Mouse (Mus musculus) limb, embryonic 14.5 days (tissue): ENCODE data around the gene Col4a2. TPM values are rescaled to one million over a fixed set of nuclear protein-coding genes. Genes with fewer than 3 reads are reported as not detected.

Experiments
- ATAC-seq: fragments of 200-750 bp; cut with Nextera tagmentation; 2 replicates; pipeline ENCODE4 v1.8.0; 2017; ENCODE audit warnings: low read depth, moderate number of reproducible peaks, moderate TSS enrichment; ENCODE audit not compliant: low FRiP score
- DNase-seq: peaks from one replicate; pipeline ENCODE4 v3.0.0-alpha.2; 2015; ENCODE audit warnings: low spot score
- H3K27ac ChIP-seq: fragments of 300-500 bp; sonication (generic); replicated peaks from 2 replicates; pipeline ENCODE4 v1.5.1; 2014; ENCODE audit warnings: low read depth, mild to moderate bottlenecking, low read length, moderate library complexity, mixed read lengths
- H3K27me3 ChIP-seq: fragments of 300-500 bp; sonication (generic); 2 replicates; pipeline ENCODE4 v1.6.1; 2014; ENCODE audit warnings: low read length, mixed read lengths; ENCODE audit not compliant: control insufficient read depth, insufficient read depth
- H3K36me3 ChIP-seq: fragments of 300-500 bp; sonication (generic); 2 replicates; pipeline ENCODE4 v1.6.1; 2014; ENCODE audit warnings: mild to moderate bottlenecking, low read length, moderate library complexity, mixed read lengths; ENCODE audit not compliant: control insufficient read depth, insufficient read depth
- H3K4me1 ChIP-seq: fragments of 300-500 bp; sonication (generic); 2 replicates; pipeline ENCODE4 v1.6.1; 2014; ENCODE audit warnings: antibody characterized with exemption, low read length, mixed read lengths; ENCODE audit not compliant: control insufficient read depth, insufficient read depth
- H3K4me2 ChIP-seq: fragments of 300-500 bp; sonication (generic); replicated peaks from 2 replicates; pipeline ENCODE4 v1.6.1; 2014; ENCODE audit warnings: low read depth, mild to moderate bottlenecking, low read length, moderate library complexity; ENCODE audit not compliant: severe bottlenecking
- H3K4me3 ChIP-seq: fragments of 300-500 bp; sonication (generic); replicated peaks from 2 replicates; pipeline ENCODE4 v1.5.1; 2014; ENCODE audit warnings: low read length
- H3K9ac ChIP-seq: fragments of 300-500 bp; sonication (generic); 2 replicates; pipeline ENCODE4 v1.6.1; 2014; ENCODE audit warnings: mild to moderate bottlenecking, low read depth, low read length, moderate library complexity; ENCODE audit not compliant: severe bottlenecking
- H3K9me3 ChIP-seq: fragments of 300-500 bp; sonication (generic); 2 replicates; pipeline ENCODE4 v1.6.1; 2016; ENCODE audit warnings: low read length; ENCODE audit not compliant: control insufficient read depth
- POLR2A ChIP-seq: fragments of 200-500 bp; IDR thresholded peaks from 2 replicates; pipeline ENCODE4 v1.8.0; 2012; ENCODE audit warnings: inconsistent platforms, mild to moderate bottlenecking, moderate library complexity, borderline replicate concordance; ENCODE audit not compliant: insufficient read depth, insufficient read length; ENCODE audit errors: extremely low read depth
- WGBS: fragments of 180-500 bp; shearing (Covaris S2); extraction: QIAGEN DNeasy Blood & Tissue Kit; methylation state at CpG from one replicate; pipeline ENCODE4 v1.1.7; 2014; 5-methylcytosine and 5-hydroxymethylcytosine counted together
- polyA plus RNA-seq, 2 experiments: library from polyadenylated mRNA; depleted of rRNA in 1 of 2; stranded (reverse) in 1 of 2; unstranded in 1 of 2; fragments of >200 nt; fragmentation: Nextera tagmentation in 1 of 2; extraction: Ambion mirVana in 1 of 2; gene quantifications; 2 replicates each; pipeline versions ENCODE4 v1.2.1 to v1.2.3; 2012 to 2014

Col4a2 gene
- polyA plus RNA-seq, 2 experiments: 76.4 to 89.0 TPM

- Histone ChIP-seq H3K27ac (no peak overlapping the region), H3K4me2 (no peak overlapping the region), H3K4me3 (no peak overlapping the region), H3K36me3 (no peaks in the 10 kb centered on the region), H3K9me3 (no peaks in the 10 kb centered on the region), H3K4me1 (no peaks in the 10 kb centered on the region), H3K9ac (no peak overlapping the region), H3K27me3 (no peaks in the 10 kb centered on the region)
- WGBS: 33% methylated on average over 2 of the region's 2 CpGs
- DNase-seq (peak; percentile 34), ATAC-seq (no peak; the same call in 1 of the 2 replicates)
- TF ChIP-seq POLR2A: no peak
Observed at GRCm38 (mm10) chr8:11460934-11461333, 148.3 kb downstream of the Col4a2 start.

DNA sequence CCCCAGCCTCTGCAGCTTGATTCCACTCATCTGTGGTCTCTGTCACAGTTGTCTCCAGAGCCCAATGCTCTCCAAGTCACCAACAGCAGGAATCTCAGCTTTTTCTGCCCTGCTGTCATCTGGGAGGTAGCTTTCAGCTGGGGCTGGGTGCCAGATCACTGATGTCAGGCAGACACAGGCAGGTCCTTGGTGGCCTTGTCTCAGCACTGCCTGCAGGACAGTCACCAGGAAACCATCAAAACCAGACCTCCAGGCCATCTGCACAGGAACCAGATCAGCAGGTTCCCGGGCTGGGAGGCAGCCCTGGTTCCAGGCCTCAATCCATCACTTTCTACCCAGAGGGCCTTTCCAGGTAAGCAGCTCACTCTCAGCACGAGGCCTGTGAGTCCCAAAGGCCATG is 149.2 kb downstream of the Col4a2 start:
- no peak for TF ChIP-seq POLR2A
- 36% methylated on average over 2 of the region's 2 CpGs for WGBS
- no peak for ATAC-seq
- Histone ChIP-seq H3K9ac (no peak overlapping the region), H3K36me3 (no peaks in the 10 kb centered on the region), H3K4me3 (no peak overlapping the region), H3K27me3 (no peaks in the 10 kb centered on the region), H3K9me3 (no peaks in the 10 kb centered on the region), H3K27ac (no peak overlapping the region), H3K4me1 (no peaks in the 10 kb centered on the region), H3K4me2 (no peak overlapping the region)
- no peak for DNase-seq

GRCm38 (mm10) chr8:11462641-11463040 is 150.0 kb downstream of the Col4a2 start:
- H3K9ac ChIP-seq: no peak overlapping the region
- no peak for TF ChIP-seq POLR2A
- no peak overlapping the region for H3K4me2 ChIP-seq
- H3K4me3 ChIP-seq: no peak overlapping the region
- H3K36me3 ChIP-seq: no peaks in the 10 kb centered on the region
- no peaks in the 10 kb centered on the region for H3K4me1 ChIP-seq
- ATAC-seq (no peak), DNase-seq (no peak)
- H3K27me3 ChIP-seq: no peaks in the 10 kb centered on the region
- H3K27ac ChIP-seq: no peak overlapping the region
- WGBS: 83% methylated on average over 4 of the region's 4 CpGs
- no peaks in the 10 kb centered on the region for H3K9me3 ChIP-seq

DNA sequence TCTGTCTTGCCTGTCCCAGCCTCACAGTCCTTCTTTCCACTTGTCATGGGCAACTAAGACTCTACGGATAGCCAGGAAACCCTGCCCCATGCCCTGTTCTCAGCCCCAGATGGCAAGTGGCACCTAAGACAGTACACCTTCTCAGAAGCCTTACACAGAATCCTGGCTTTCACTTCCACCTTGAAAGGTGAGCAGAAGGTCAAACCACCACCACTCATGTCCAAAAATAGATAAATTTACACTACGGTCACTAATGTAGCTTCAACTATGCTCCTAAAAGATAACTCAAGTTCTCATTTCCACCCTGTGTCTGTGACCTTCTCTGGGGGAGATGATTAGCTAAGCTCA is 150.9 kb downstream of the Col4a2 start:
- H3K9me3 ChIP-seq: no peaks in the 10 kb centered on the region
- WGBS: 87% methylated on average over 2 of the region's 2 CpGs
- H3K27me3 ChIP-seq: no peaks in the 10 kb centered on the region
- no peaks in the 10 kb centered on the region for H3K36me3 ChIP-seq
- ATAC-seq (no peak), DNase-seq (no peak)
- no peaks in the 10 kb centered on the region for H3K4me1 ChIP-seq
- no peak overlapping the region for H3K4me3 ChIP-seq
- no peak overlapping the region for H3K27ac ChIP-seq
- no peak overlapping the region for H3K4me2 ChIP-seq
- TF ChIP-seq POLR2A: no peak
- no peak overlapping the region for H3K9ac ChIP-seq

GRCm38 (mm10) chr8:11463889-11464706 is 151.5 kb downstream of the Col4a2 start:
- no peak for DNase-seq
- H3K4me1 ChIP-seq: no peaks in the 10 kb centered on the region
- H3K36me3 ChIP-seq: no peaks in the 10 kb centered on the region
- no peak for TF ChIP-seq POLR2A
- no peak overlapping the region for H3K9ac ChIP-seq
- H3K4me3 ChIP-seq: no peak overlapping the region
- H3K27ac ChIP-seq: no peak overlapping the region
- H3K4me2 ChIP-seq: no peak overlapping the region
- H3K27me3 ChIP-seq: no peaks in the 10 kb centered on the region
- no peak for ATAC-seq
- no peaks in the 10 kb centered on the region for H3K9me3 ChIP-seq
- WGBS: 84% methylated on average over 12 of the region's 12 CpGs
